Mouse (Mus musculus) hindbrain, embryonic 11.5 days (tissue): ENCODE measurements at regions not wholly inside any gene's neighbourhood (a gene's known extent, or its start where the extent isn't known, plus 50 kb on each side); places are given as distances from the start of the nearest gene placed in this dataset.

Experiments used
- ATAC-seq: fragments of 200-750 bp; cut with Nextera tagmentation; 2 replicates; pipeline ENCODE4 v1.8.0; 2017; ENCODE audit warnings: mild to moderate bottlenecking, moderate TSS enrichment, moderate library complexity; ENCODE audit not compliant: low FRiP score
- DNase-seq: peaks from one replicate; pipeline ENCODE4 v3.0.0-alpha.2; 2015; ENCODE audit warnings: low spot score
- H3K27ac ChIP-seq: fragments of 300-500 bp; sonication (generic); 2 replicates; pipeline ENCODE4 v1.5.1; 2014; ENCODE audit warnings: mild to moderate bottlenecking, low read depth, low read length
- H3K27me3 ChIP-seq: fragments of 300-500 bp; sonication (generic); 2 replicates; pipeline ENCODE4 v1.6.1; 2014; ENCODE audit warnings: mild to moderate bottlenecking, low read length, moderate library complexity, mixed read lengths; ENCODE audit not compliant: control insufficient read depth, insufficient read depth
- H3K36me3 ChIP-seq: fragments of 300-500 bp; sonication (generic); 2 replicates; pipeline ENCODE4 v1.6.1; 2014; ENCODE audit warnings: mild to moderate bottlenecking, low read length, moderate library complexity, mixed read lengths; ENCODE audit not compliant: control insufficient read depth, insufficient read depth
- H3K4me1 ChIP-seq: fragments of 300-500 bp; sonication (generic); replicated peaks from 2 replicates; pipeline ENCODE4 v1.6.1; 2014; ENCODE audit warnings: low read length, mixed read lengths; ENCODE audit not compliant: control insufficient read depth, insufficient read depth
- H3K4me2 ChIP-seq: fragments of 300-500 bp; sonication (generic); replicated peaks from 2 replicates; pipeline ENCODE4 v1.6.1; 2014; ENCODE audit warnings: mild to moderate bottlenecking, low read depth, low read length
- H3K4me3 ChIP-seq: fragments of 300-500 bp; sonication (generic); 2 replicates; pipeline ENCODE4 v1.5.1; 2014; ENCODE audit warnings: low read depth, low read length
- H3K9ac ChIP-seq: fragments of 300-500 bp; sonication (generic); 2 replicates; pipeline ENCODE4 v1.6.1; 2014; ENCODE audit warnings: low read depth, low read length
- H3K9me3 ChIP-seq: fragments of 300-500 bp; sonication (generic); 2 replicates; pipeline ENCODE4 v1.6.1; 2016; ENCODE audit warnings: low read length; ENCODE audit not compliant: control insufficient read depth
- WGBS: fragments of 180-500 bp; shearing (Covaris S2); extraction: QIAGEN DNeasy Blood & Tissue Kit; methylation state at CpG from one replicate; pipeline ENCODE4 v1.1.7; 2014; 5-methylcytosine and 5-hydroxymethylcytosine counted together

DNA sequence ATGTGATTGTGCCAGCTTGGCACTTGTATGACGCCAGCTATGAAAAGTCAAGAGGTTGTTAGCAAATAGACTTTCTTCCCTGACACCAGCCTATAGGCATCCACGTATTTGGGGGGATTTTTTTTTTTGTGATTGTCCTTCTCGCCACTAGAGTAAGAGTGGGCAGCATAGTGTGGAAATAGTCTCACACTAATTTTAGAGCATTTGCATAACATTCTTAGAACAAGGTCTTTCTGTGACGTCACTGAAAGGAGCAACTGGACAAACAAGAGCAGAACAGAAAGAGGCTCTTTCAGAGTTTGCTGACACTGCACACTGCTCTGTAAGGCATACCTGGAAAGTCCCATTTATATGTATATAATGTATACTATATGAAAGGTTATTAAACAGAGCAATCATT, 86.0 kb upstream of the Ado start:
- no peak overlapping the region for H3K4me3 ChIP-seq
- ATAC-seq (no peak), DNase-seq (no peak)
- no peak overlapping the region for H3K4me2 ChIP-seq
- no peaks in the 10 kb centered on the region for H3K4me1 ChIP-seq
- no peaks in the 10 kb centered on the region for H3K36me3 ChIP-seq
- H3K9ac ChIP-seq, result no peak overlapping the region
- H3K27ac ChIP-seq, result no peak overlapping the region
- no peaks in the 10 kb centered on the region for H3K9me3 ChIP-seq
- H3K27me3 ChIP-seq, result no peaks in the 10 kb centered on the region
- 79% methylated on average over 4 of the region's 4 CpGs for WGBS

DNA sequence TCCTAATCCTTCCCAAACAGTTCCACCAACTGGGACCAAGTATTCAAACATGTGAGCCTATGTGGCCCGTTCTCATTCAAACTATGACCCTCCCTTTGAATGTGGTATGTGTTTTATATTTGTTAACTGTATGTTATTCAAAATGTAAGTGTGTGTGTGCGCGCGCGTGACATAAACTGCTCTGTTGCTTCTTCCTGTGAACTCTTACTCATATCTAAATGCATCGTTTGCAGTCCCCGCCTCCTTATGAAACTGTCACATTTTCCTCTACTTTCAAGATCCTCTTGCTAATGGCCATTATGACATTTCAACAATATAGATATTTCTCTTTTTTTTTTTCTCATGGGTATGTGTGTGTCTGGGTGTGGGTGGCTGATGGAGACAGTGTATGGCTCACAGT, 84.3 kb upstream of the Ado start:
- 96% methylated on average over 7 of the region's 7 CpGs for WGBS
- no peak overlapping the region for H3K4me3 ChIP-seq

DNA sequence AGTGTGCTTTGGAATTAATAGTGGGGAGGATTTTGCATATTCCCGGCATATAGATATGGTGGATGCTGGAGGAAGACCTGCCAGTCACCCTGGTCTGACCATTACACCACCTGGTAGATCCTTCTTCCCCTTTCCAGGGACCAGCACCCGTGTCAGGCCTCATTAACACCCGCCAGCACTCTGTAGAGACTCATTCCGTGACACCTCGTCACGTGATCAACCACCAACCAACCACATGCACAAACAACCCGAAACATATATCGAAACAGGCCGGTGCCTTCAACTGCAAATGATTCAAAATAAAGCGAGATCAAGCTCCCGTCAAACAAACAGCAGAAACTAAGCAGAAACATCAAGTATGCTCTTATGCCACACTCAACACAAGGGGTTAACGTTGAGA, 74.6 kb upstream of the Ado start:
- Histone ChIP-seq H3K4me1 (no peaks in the 10 kb centered on the region), H3K27ac (no peak overlapping the region), H3K9ac (no peak overlapping the region), H3K4me2 (no peak overlapping the region), H3K36me3 (no peaks in the 10 kb centered on the region), H3K9me3 (no peaks in the 10 kb centered on the region), H3K4me3 (no peak overlapping the region), H3K27me3 (no peaks in the 10 kb centered on the region)
- DNase-seq (no peak), ATAC-seq (no peak)
- 88% methylated on average over 12 of the region's 12 CpGs for WGBS

More for the DNA sequence above, 84.3 kb upstream of the Ado start:
- Histone ChIP-seq H3K36me3 (no peaks in the 10 kb centered on the region), H3K9ac (no peak overlapping the region), H3K27ac (no peak overlapping the region), H3K4me1 (no peaks in the 10 kb centered on the region), H3K4me2 (no peak overlapping the region), H3K9me3 (no peaks in the 10 kb centered on the region), H3K27me3 (no peaks in the 10 kb centered on the region)
- no peak for DNase-seq
- no peak for ATAC-seq

DNA sequence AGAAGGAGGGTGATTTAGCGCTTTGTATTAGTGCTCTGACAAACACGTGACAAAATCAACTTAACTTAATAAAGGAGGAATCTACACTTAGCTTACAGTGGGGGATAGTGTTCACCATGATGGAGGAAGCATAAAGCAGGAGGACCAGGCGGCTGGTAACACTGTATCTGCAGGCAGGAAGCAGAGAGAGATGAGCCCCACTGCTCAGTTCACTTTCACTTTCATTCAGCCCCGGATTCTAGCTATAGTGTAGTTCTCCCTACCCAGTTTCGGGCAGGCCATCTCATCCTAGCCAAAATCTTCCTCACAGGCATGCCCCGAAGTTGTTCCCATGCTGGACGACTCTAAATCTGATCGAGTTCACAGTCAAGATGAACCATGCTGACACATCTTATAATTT, 71.3 kb upstream of the Ado start:
- Histone ChIP-seq H3K4me2 (no peak overlapping the region), H3K9me3 (no peaks in the 10 kb centered on the region), H3K9ac (no peak overlapping the region), H3K36me3 (no peaks in the 10 kb centered on the region), H3K27ac (no peak overlapping the region), H3K4me1 (no peaks in the 10 kb centered on the region), H3K4me3 (no peak overlapping the region), H3K27me3 (no peaks in the 10 kb centered on the region)
- ATAC-seq (no peak), DNase-seq (no peak)
- WGBS, result 80% methylated on average over 8 of the region's 8 CpGs

GRCm38 (mm10) chr10:67618112-67618511, 69.4 kb upstream of the Ado start:
- ATAC-seq, result no peak

DNA sequence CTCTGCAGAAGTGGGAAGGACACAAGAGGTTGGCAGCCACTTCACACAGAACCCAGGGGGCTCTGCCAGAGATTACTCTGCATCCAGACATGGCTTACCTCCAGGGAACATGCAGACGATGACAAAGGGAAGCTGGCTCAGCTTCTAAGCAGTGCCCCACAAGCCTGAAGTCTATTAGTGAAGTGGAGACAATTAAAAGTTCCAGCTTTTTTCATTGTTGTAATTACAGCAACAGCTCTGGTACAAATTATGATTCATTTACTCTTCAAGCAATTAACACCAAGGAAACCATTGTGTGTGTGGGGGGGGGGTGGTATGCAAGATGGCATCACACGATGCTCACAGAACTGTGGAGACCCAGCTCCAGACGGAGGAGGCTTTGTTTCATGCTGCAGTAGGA, 66.3 kb upstream of the Ado start:
- Histone ChIP-seq H3K9ac (no peak overlapping the region), H3K4me3 (no peak overlapping the region), H3K27ac (no peak overlapping the region), H3K27me3 (no peaks in the 10 kb centered on the region), H3K9me3 (no peaks in the 10 kb centered on the region), H3K36me3 (no peaks in the 10 kb centered on the region), H3K4me2 (no peak overlapping the region), H3K4me1 (no peaks in the 10 kb centered on the region)
- WGBS, result 83% methylated on average over 3 of the region's 3 CpGs
- DNase-seq (no peak), ATAC-seq (no peak)

More at GRCm38 (mm10) chr10:67618112-67618511, 69.4 kb upstream of the Ado start:
- Histone ChIP-seq H3K36me3 (no peaks in the 10 kb centered on the region), H3K4me2 (no peak overlapping the region), H3K9me3 (no peaks in the 10 kb centered on the region), H3K4me3 (no peak overlapping the region), H3K27me3 (no peaks in the 10 kb centered on the region), H3K4me1 (no peaks in the 10 kb centered on the region), H3K27ac (no peak overlapping the region), H3K9ac (no peak overlapping the region)
- DNase-seq, result no peak
- WGBS, result 83% methylated on average over 5 of the region's 5 CpGs

DNA sequence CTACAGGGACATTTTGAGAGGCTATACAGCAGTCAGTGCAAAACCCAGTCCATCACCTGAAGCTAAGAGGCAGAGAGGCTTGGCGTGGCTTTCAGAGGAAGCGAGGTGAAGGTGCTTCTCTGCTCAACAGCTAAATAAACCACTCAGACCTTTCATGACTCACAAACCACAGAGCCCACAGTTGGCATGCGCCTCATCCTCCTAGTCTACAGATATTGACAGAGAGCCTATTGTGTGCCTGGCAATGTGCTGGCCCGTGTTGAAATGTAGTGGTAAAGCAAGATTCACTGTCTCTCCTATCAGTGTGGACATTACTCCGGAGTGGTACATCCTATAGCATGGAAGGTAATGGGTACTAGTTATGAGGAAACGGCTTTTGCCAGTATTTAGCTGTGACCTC, 61.9 kb upstream of the Ado start:
- Histone ChIP-seq H3K9me3 (no peaks in the 10 kb centered on the region), H3K9ac (no peak overlapping the region), H3K27ac (no peak overlapping the region), H3K4me3 (no peak overlapping the region), H3K4me1 (no peaks in the 10 kb centered on the region), H3K4me2 (no peak overlapping the region), H3K36me3 (no peaks in the 10 kb centered on the region), H3K27me3 (no peaks in the 10 kb centered on the region)
- DNase-seq, result no peak
- 87% methylated on average over 6 of the region's 6 CpGs for WGBS
- ATAC-seq, result no peak

DNA sequence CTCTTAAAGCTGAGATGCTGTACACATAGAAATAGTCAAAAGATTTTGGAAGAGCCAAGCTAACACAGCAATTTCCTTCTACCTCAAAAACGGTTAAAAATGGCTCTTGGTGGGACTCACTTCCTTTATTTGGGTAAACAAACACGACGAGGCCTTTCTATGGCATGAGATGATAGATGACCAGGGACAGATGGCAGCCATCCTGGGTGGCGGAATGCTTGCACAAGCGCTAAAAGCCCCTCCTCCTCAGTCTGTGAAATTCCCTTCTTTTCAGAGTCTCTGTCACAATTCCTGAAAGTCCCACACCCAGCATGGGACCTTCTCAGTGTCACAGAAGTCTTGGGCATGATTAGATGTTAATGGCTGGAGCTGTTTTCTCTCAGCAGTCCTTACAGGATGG, 59.3 kb upstream of the Ado start:
- ATAC-seq (no peak), DNase-seq (peak; percentile 6)
- Histone ChIP-seq H3K9ac (no peak overlapping the region), H3K4me2 (no peak overlapping the region), H3K27me3 (no peaks in the 10 kb centered on the region), H3K27ac (no peak overlapping the region), H3K4me1 (no peaks in the 10 kb centered on the region), H3K9me3 (no peaks in the 10 kb centered on the region), H3K36me3 (no peaks in the 10 kb centered on the region), H3K4me3 (no peak overlapping the region)
- WGBS, result 43% methylated on average over 5 of the region's 5 CpGs

DNA sequence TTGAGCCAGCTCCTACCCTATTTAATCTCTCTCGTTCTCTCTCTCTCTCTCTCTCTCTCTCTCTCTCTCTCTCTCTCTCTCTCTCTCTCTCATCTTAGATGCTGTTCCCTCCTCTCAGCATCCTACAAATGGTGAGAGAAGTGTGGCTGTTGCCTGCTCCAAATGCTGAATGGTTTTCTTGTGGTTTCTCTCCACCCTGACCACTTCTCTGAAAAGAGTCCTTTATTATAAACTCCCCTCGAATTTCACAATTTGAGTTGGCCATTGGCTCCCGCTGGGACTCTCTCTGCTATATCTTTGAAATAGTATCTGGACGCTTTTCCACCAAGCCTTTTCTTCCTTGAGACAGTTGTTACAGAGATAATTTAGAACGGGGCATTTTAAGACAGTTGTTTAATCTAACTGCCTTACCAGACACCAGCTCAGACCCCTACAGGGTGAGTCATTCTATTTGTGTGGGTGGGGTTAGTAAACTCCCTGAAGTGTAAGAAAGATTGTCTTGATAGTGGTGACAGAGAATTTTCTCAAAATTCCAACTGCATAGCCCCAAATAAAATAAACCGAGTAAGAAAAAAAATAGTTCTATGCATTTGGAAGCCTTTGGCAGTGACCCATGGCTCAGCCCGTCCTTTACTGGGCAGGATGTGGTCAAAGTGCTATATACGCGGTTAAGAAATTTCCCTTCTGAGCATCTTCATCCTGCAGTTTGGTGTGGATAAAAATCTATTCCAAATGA, 58.7 kb upstream of the Ado start:
- DNase-seq (no peak), ATAC-seq (no peak)
- H3K36me3 ChIP-seq, result no peaks in the 10 kb centered on the region
- no peak overlapping the region for H3K9ac ChIP-seq
- no peak overlapping the region for H3K4me2 ChIP-seq
- 75% methylated on average over 9 of the region's 9 CpGs for WGBS
- H3K27ac ChIP-seq, result no peak overlapping the region
- H3K27me3 ChIP-seq, result no peaks in the 10 kb centered on the region
- H3K4me3 ChIP-seq, result no peak overlapping the region
- H3K4me1 ChIP-seq, result no peaks in the 10 kb centered on the region
- H3K9me3 ChIP-seq, result no peaks in the 10 kb centered on the region
